Mouse (Mus musculus) testis, adult 2 months (tissue): ENCODE results near the gene Krtap2-4. TPM values are rescaled to one million over a fixed set of nuclear protein-coding genes. Genes with fewer than 3 reads are reported as not detected.
"Not testable (repeated sequence)": the region's sequence is repeated elsewhere in the genome, so short reads cannot be mapped to it uniquely, and the experiment has no call there.

Experiments used
- H3K27ac ChIP-seq: fragments of 200-500 bp; 2 replicates; pipeline ENCODE4 v1.5.1; 2012; ENCODE audit warnings: low read depth, low read length; ENCODE audit not compliant: control insufficient read depth, insufficient read depth
- H3K27me3 ChIP-seq: fragments of 200-500 bp; 2 replicates; pipeline ENCODE4 v1.6.1; 2012; ENCODE audit warnings: mild to moderate bottlenecking, low read length, moderate library complexity; ENCODE audit not compliant: control insufficient read depth, insufficient read depth
- H3K36me3 ChIP-seq: fragments of 200-500 bp; 2 replicates; pipeline ENCODE4 v1.6.1; 2012; ENCODE audit warnings: mild to moderate bottlenecking, low read length; ENCODE audit not compliant: control insufficient read depth, insufficient read depth
- H3K4me1 ChIP-seq: fragments of 200-500 bp; 2 replicates; pipeline ENCODE4 v1.6.1; 2012; ENCODE audit warnings: low read length; ENCODE audit not compliant: control insufficient read depth, insufficient read depth
- H3K4me3 ChIP-seq: fragments of 200-500 bp; 2 replicates; pipeline ENCODE4 v1.5.1; 2012; ENCODE audit warnings: low read depth, mild to moderate bottlenecking, low read length, moderate library complexity, mixed read lengths; ENCODE audit not compliant: control insufficient read depth
- CTCF ChIP-seq: fragments of 200-500 bp; IDR thresholded peaks from 2 replicates; pipeline ENCODE4 v1.5.1; 2012; ENCODE audit warnings: low read depth, mild to moderate bottlenecking, inconsistent platforms, low read length, moderate library complexity; ENCODE audit not compliant: control insufficient read depth, insufficient read depth, insufficient replicate concordance
- POLR2A ChIP-seq: fragments of 200-500 bp; IDR thresholded peaks from 2 replicates; pipeline ENCODE4 v1.6.1; 2012; ENCODE audit warnings: low read depth, mild to moderate bottlenecking, inconsistent platforms, low read length, moderate library complexity; ENCODE audit not compliant: control insufficient read depth
- polyA plus RNA-seq: library from polyadenylated mRNA; depleted of rRNA; stranded (reverse); fragments of >200 nt; gene quantifications from 2 replicates; pipeline ENCODE4 v1.2.3, GENCODE M21; 2012

Gene Krtap2-4
- polyA plus RNA-seq, 1 experiment = 0.26 TPM

- H3K27me3 ChIP-seq = no peaks in the 10 kb centered on the region
- no peak for TF ChIP-seq CTCF
- TF ChIP-seq POLR2A = no peak
- no peak within 1 kb of the TSS for H3K27ac ChIP-seq
- H3K4me3 ChIP-seq = no peak within 1 kb of the TSS
- no peaks in the 10 kb centered on the region for H3K36me3 ChIP-seq
- H3K4me1 ChIP-seq = no peaks in the 10 kb centered on the region
Measured at GRCm38 (mm10) chr11:99620335-99620734, 5.7 kb upstream of the Krtap2-4 start, which contains the start of gene Gm11562. Gene Gm11562, minus strand, starts transcription at chr11:99620435.

- not testable (repeated sequence) for H3K4me1 ChIP-seq, H3K4me3 ChIP-seq, H3K27me3 ChIP-seq
Measured at GRCm38 (mm10) chr11:99610089-99610488, 4.6 kb downstream of the Krtap2-4 start, which contains the start of gene Gm11937. Gene Gm11937, minus strand, starts transcription at chr11:99610189.

GRCm38 (mm10) chr11:99609126-99609525 is 5.5 kb downstream of the Krtap2-4 start:
- no peak overlapping the region for H3K4me3 ChIP-seq
- H3K4me1 ChIP-seq = no peaks in the 10 kb centered on the region

More at GRCm38 (mm10) chr11:99610089-99610488, 4.6 kb downstream of the Krtap2-4 start, which contains the start of gene Gm11937:
- H3K36me3 ChIP-seq, H3K27ac ChIP-seq: not testable (repeated sequence)

GRCm38 (mm10) chr11:99603208-99603607 is 11.4 kb downstream of the Krtap2-4 start, which contains the start of gene Gm11938:
Gene Gm11938, minus strand, starts transcription at chr11:99603308.
- not testable (repeated sequence) for H3K4me3 ChIP-seq, H3K27ac ChIP-seq, H3K36me3 ChIP-seq, H3K27me3 ChIP-seq, H3K4me1 ChIP-seq

More at GRCm38 (mm10) chr11:99609126-99609525, 5.5 kb downstream of the Krtap2-4 start:
- Histone ChIP-seq H3K27ac (no peak overlapping the region), H3K27me3 (no peaks in the 10 kb centered on the region), H3K36me3 (no peaks in the 10 kb centered on the region)
- no peak for TF ChIP-seq POLR2A
- no peak for TF ChIP-seq CTCF

- not testable (repeated sequence) for H3K36me3 ChIP-seq, H3K27ac ChIP-seq, H3K27me3 ChIP-seq
Measured at GRCm38 (mm10) chr11:99597742-99598141, 16.9 kb downstream of the Krtap2-4 start, which contains the start of gene Krtap9-3. Gene Krtap9-3, minus strand, starts transcription at chr11:99598105.

GRCm38 (mm10) chr11:99590981-99591380 is 23.7 kb downstream of the Krtap2-4 start, which contains the start of gene Krtap1-3:
Gene Krtap1-3, minus strand, starts transcription at chr11:99591339.
- 0 out of 2 replicates have a peak, but pooled peaks cover 2% of the 10 kb centered on the region for H3K4me1 ChIP-seq
- TF ChIP-seq CTCF = no peak
- no peak for TF ChIP-seq POLR2A
- H3K27ac ChIP-seq = no peak within 1 kb of the TSS
- H3K4me3 ChIP-seq = no peak within 1 kb of the TSS
- no peaks in the 10 kb centered on the region for H3K36me3 ChIP-seq
- H3K27me3 ChIP-seq = no peaks in the 10 kb centered on the region

More at GRCm38 (mm10) chr11:99597742-99598141, 16.9 kb downstream of the Krtap2-4 start, which contains the start of gene Krtap9-3:
- H3K4me3 ChIP-seq = peak within 1 kb of the TSS; percentile 18
- H3K4me1 ChIP-seq = not testable (repeated sequence)

GRCm38 (mm10) chr11:99585096-99585495 is 29.6 kb downstream of the Krtap2-4 start:
- H3K4me3 ChIP-seq = no peak overlapping the region
- no peak for TF ChIP-seq POLR2A
- no peak for TF ChIP-seq CTCF

GRCm38 (mm10) chr11:99583245-99583704 is 31.4 kb downstream of the Krtap2-4 start, which contains the start of gene Krtap1-4:
Gene Krtap1-4, minus strand, starts transcription at chr11:99583654.
- TF ChIP-seq CTCF = no peak
- no peak for TF ChIP-seq POLR2A
- no peaks in the 10 kb centered on the region for H3K27me3 ChIP-seq
- no peak within 1 kb of the TSS for H3K4me3 ChIP-seq
- no peak within 1 kb of the TSS for H3K27ac ChIP-seq
- H3K4me1 ChIP-seq = no peaks in the 10 kb centered on the region
- no peaks in the 10 kb centered on the region for H3K36me3 ChIP-seq

More at GRCm38 (mm10) chr11:99585096-99585495, 29.6 kb downstream of the Krtap2-4 start:
- no peaks in the 10 kb centered on the region for H3K27me3 ChIP-seq
- no peak overlapping the region for H3K27ac ChIP-seq
- no peaks in the 10 kb centered on the region for H3K36me3 ChIP-seq
- no peaks in the 10 kb centered on the region for H3K4me1 ChIP-seq
